Mouse (Mus musculus): ENCODE measurements around the gene Cenpx.
"Not testable (repeated sequence)": the region's sequence is repeated elsewhere in the genome, so short reads cannot be mapped to it uniquely, and the experiment has no call there.

The Cenpx gene

DNA sequence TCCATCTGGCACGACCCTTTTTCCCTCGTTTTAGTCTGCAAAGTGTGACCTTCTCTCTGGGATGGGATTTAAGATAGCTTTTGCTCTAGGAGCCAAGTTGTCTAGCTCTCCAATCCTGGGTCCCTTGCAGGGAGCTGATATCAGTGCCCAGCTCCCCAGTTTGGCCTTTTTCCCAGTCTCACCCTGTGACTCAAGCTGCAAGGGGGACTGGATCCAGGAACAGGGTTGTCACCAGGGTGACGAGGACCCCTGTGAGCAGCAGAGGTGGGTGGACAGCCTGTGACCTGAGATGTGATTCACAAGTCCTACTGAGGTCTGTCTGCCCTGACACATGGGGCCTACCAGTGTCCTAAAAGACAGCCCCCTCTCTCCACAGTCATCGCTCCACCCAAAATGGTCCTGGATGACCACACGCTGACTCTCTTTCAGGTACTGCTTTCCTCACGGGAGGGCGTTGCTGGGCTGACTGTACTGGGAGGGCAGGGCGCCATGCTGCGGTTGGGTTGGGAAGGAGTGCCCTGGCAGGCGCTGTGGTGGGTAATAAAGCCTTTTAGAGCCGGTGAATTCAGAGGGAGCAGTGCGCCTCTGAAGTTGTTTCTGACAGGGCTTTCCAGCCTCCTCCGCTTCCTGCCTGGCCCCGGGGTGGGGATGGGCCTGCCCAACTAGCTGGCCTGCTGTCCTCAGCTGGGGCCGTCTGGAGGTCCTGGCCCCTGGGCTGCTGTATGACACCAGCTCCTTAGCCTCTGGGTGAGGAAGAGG lies 9.7 kb downstream of the Cenpx start:
- DNase-seq (ENCODE audit: low read depth, low spot score): no peak

DNA sequence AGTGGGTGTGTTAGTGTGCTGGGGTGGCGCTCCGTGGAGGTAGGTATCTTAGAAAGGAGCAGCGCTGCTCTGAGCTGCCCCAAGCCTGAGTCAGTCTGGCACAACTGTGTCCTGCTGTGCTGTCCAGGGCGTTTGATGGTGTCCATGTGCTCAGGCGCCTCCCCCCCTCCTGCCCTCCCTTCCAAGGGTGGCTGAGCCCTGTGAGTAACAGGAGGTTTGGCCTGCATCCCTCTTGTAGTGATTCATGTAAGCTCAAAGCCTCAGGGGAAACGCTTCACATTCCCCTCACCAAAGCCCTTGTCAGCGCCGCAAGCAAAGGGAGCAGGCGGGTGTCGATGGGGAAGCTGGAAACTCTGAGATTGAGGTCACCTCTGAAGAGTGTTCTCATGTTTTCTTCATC lies 15.8 kb downstream of the Cenpx start:
- DNase-seq (ENCODE audit: low read depth, low spot score): no peak

DNA sequence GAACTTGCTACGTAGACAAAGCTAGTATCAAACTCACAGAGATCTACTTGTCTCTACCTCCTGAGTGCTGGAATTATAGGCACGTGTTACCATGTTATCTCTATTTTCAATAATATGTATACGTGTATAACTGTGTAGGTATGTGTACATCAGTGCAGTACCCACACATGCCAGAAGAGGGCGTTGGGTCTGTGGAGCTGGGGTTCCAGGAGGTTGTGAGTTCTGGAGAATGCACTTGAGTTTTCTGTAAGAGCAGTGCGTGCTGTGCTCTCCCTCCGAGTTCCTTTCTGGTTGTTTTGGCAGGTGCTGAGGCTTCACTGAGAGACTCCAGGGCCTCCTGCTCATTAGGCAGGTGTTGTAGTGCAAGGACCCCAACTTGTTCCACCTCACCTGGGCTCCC lies 17.0 kb downstream of the Cenpx start:
- DNase-seq (ENCODE audit: low read depth, low spot score): no peak

DNA sequence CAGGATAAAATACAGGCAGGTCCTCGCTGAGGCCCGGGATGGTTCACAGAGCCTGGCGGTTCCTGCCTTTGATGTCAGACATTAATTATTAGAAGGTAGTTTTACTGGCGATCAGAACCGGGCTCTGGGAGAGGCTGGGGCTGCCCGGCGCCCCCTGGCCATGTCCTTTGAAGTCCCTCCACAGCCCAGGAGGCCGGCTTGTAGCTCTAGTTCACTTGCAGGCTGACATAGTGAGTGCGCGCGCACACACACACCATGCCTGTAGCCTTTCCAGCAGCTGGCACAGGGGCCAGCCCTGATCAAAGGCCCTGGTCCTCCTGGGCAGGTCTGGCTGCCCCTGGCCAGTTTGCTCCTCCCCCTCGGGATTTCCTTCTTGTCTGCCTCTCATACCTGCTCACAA lies 17.9 kb downstream of the Cenpx start:
- peak; percentile 77 for DNase-seq (ENCODE audit: low read depth, low spot score)

DNA sequence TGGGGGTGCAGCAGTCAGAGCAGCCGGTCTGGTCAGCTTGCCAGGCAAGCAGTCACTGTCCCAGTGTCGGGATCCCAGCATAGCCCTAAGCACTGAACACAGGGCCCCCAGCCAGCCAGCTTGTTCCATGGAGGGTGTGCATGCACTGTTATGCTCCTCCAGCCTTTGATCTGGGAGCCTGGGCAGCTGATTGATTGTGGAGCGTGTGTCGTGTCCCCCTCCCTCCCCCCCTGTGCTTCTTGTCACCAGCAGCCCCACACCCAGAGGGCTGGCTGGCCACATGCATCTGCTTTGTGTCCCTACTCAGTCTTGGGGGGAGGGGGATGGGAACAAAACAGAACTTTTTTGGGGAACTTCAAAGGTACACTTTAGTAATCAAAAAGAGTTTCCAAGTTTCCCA lies 18.4 kb downstream of the Cenpx start:
- peak; percentile 77 for DNase-seq (ENCODE audit: low read depth, low spot score)

DNA sequence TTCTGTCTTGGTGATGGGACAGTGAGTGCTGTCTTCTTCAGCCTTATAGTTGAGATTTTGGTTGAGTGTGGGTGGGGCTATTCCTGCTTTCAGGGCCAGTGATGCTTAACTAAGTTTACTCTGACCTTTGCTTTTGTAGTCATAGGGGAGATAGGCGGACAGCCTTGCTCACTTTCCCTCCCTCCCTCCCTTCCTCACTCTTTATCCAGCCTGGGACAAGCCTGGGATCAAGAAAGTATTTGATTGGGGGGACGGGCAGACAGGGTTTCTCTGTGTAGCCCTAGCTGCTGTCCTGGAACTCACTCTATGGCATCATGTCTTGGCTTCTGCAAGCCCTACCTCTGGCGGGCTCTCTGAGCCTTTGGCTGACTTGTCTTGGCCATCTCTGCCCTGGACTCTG lies 20.1 kb downstream of the Cenpx start:
- no peak for DNase-seq (ENCODE audit: low read depth, low spot score)

DNA sequence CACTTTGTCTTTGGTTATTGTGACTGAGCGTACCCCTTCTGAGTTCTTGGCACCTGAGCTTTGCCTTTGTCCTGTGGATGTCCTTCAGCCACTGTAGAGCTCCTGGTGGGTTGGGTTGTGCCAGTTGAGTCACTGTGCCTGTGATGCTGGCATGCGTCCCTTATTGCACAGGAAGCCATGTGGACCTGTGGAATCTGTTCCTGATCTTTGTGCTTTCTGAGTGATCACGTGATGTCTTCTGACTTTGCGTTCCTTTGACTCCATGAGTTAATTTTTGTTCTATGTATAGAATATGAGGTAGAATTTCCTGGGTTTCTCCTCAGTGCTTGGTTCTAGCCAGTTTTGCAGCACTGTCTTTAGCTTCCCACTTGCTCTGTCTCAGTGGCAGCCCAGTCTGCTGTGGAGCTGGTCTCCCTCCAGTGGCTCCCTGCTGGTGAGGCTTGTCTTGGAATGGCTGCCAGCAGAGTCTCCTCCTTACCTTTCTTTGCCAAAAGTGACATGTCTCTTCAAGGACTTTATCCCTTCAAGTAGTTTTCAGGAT lies 21.0 kb downstream of the Cenpx start:
- DNase-seq (ENCODE audit: low read depth, low spot score): no peak

DNA sequence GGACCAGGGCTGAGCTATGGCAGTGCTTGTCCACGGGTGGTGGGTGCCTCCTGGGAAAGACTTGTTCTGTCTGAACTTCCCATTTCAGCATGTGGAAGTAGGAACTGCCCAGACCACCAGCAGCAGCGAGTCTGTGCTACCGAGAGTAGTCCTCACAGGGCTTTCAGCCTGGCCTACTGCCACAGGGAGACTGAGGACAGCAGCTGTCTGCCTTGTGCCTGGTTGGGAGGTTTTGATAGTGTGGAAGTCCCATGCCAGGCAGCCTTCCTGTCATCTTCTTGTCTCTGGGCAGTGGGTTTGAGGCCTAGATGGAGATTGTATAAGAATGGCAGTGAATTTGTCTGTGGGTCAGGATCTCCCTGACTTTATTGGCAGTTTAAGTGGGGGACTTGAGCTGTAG lies 24.2 kb downstream of the Cenpx start:
- DNase-seq (ENCODE audit: low read depth, low spot score): no peak

DNA sequence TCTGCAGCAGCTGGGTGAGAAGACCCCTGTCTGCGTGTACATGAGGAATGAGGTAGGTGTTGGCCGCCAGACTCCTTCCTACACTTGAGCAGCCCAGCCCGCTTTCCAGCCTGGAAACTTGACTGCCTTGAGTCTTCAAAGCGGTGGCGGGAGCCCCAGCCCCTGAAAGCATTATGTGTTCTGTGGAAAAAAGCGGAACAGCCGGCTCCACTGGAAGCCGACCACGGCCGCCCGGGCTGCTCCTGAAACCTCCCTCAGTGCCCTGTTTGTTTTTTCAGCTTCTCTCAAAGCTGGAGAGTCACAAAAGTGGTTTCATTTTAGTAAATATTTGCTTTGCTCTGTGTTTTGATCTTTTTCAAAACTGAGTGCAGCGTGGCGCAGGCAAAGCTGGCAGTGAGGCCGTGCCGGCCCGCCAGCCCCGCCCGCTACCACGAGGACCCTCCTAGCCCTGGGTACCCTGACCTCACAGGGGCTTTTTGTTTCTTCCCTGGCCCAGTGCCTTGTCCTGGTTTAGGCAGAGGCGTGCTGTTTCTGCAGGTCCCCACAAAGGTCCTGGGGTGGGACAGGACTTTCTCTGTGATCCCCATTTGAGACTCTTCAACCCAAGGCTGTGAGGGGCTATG lies 26.8 kb downstream of the Cenpx start:
- no peak for DNase-seq (ENCODE audit: low read depth, low spot score)

DNA sequence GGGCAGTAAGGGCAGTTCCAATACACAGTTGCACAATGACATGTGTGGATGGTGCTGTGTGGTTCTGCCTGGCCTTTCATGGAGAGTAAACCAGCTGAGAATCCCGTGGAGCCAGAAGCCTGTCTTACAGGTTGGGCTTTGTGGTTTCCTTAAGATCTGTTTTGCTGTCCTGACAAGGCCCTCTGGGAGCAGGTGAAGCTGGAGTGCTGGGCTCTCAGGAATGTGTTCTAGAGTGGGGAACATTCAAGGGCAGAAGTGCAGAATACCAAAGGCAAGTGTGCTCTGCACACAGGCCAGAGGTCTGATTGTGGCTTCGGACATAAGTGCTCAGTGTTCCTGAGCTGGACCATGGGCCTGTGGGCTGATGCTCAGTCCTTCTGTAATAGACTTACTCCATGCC lies 28.9 kb downstream of the Cenpx start:
- DNase-seq (ENCODE audit: low read depth, low spot score): no peak

DNA sequence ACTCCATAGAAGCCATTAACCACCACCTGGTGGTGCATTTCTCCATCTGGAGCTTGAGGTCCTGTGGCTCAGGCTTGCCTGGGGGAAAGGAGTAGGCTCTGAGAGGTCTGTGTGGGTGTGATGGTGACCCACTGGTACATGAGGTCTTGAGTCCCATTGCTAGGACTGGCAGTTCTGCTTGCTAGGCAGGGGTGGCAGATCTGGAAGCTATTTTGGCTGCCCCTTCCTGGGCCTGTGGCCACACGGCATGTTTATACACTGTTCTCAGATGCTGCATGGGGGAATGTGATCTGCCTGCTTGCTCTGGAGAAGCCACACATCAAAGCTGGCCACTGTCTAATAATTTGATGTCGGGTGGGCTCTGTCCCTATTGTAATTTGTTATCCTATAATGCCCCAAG lies 29.5 kb downstream of the Cenpx start:
- DNase-seq (ENCODE audit: low read depth, low spot score): no peak

DNA sequence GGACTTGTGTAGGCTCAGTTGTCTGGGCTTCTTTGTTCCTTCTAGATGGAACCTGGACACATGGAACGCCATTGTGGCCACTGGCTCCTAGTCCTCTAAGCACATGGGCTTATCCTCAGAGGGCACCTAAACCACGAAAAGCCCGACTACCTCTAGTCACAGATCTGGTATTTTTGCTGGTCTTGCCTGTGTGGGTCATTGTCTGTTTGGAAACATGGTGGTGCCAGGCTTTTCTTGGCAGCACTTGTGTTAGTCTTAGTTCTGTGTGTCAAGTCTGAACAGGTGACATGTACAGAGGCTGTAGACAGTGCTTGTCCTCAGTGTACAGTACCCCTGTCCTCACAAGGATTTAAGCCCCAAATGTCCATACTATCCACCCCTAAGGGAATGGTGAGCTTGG lies 30.0 kb downstream of the Cenpx start:
- DNase-seq (ENCODE audit: low read depth, low spot score): no peak

DNA sequence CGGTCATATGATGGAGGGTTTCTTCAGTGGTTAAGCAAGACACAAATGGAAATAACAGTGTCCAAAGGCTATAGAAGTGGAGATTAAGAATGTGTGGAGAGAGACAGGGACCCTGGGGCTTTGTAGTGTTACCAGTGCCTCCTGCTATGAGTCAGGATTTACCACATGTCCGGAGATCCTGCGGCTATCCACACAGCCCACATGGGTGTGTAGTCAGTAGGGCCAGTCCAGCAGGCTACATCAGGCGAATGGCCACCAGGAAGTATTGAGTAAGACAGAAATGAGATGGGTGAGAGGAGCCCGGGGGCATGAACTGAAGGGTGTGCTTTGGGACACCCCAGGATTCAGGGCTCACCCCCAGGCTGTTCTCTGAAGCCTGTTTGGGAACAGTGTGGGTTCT lies 30.9 kb downstream of the Cenpx start:
- no peak for DNase-seq (ENCODE audit: low read depth, low spot score)

DNA sequence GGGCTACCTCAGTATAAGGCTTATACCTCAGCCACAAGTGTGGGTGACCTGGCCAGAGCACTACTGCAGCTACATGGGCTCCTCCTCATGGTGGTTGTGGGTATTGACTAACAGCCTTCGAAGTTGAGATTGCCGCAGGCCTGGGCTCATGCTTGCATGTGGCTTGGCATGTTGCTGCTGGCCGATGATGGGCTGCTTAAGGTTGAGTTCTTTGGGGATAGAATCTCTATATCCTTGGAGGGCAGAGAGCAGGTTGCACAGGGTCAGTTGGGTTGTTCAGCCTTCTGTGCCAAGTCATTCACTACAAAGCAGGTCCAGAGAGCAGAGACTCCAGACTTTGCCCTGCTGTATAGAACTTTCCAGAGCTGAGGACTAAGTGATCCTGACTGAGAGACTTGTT lies 33.6 kb downstream of the Cenpx start:
- no peak for DNase-seq (ENCODE audit: low read depth, low spot score)

DNA sequence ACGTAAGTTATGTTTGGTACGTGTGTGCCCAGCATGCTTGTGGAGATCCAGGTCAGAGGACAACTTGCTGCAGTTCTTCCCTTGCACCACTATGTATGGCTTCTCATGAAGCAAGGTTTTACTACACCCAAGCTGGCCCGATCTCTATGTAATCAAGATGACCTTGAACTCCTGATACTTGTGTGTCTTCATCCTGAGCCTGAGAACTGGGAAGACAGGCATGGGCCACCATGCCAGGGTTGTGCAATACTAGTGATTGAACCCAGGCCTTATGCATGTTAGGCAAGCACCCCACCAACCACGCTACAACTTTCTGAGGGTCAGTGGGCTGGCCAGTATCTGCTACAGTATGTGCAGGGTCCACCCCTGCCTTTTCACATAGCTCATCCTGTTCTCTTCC lies 36.6 kb downstream of the Cenpx start:
- no peak for DNase-seq (ENCODE audit: low read depth, low spot score)

DNA sequence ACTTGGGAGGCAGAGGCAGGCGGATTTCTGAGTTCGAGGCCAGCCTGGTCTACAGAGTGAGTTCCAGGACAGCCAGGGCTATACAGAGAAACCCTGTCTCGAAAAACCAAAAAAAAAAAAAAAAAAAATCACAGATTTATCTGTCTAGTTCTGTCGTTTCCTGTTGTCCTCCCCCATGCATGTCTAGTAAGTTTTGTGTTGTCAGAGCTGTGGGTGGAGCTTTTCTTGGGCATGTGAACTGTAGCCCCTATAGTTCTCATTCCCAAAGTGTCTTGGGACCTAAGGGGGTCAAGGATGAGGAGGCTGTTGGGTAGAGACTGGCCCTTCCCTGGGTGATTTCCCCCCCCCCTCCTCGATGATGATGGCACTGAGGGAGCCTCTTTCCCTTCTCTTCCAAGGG lies 37.7 kb downstream of the Cenpx start:
- DNase-seq (ENCODE audit: low read depth, low spot score): not testable (repeated sequence)

DNA sequence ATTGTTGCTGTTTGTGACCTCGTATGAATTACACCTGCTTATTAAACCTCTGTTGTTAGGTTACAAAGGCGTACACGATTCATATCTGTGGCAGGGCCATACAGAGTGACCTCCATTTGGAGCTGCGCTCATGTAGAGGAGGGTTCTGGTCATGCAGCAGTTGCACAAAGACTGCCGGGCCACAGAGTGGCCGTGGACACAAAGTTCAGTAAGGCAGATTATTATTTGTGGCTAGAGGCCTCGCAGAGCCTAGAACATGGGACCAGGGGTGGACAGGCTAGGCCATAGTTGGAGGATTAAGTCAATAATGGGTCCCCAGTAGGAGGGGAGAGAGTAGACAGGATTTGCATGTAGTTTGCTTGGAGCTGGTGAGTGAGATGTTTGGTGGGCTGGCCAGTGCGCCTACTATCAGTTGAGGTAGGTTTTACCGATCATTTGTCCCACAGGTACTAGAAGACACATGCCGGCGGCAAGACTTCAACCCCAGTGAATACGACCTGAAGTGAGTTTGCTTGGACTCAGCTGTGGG lies 39.9 kb downstream of the Cenpx start:
- DNase-seq (ENCODE audit: low read depth, low spot score): no peak

DNA sequence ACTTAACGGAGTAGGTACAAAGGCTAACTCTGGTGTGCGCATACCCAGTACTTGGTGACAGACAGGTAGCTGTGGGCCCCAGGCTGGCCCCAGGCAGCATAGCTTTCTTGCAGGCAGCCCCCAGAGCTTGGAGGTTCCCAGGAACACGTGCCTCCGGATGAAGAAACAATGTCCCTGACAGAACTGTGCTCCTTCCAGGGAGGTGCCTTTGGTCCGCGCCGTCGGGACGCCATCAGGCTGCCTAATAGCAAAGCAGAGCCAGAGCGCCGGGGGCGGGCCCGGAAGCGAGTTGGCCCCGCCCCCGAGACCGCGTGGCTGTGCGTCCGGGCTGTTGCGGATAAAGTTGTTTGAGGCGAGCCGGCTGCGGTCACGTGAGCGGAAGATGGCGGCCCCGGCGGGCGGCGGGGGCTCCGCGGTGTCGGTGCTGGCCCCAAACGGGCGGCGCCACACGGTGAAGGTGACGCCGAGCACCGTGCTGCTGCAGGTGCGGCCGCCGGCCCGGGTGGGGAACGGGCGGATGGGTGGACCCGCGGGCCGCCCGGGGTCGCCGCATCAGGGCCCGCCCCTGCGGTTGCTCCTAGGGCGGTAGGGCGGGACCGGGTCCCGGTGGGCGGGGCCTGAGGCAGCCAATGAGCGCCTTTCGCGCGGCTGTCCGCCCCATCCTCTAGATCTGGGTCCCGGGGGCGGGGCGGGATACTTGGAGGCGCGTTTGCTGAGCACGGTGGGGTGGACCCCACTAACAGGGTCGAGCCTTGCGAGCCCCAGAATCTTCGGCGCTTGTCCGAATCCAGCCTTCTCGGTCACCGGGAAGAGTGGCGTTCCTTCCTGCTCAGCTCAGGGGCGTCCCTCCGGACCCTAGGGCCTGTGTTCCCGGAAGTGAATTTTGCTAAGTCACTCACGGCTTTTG lies 40.6 kb downstream of the Cenpx start, which contains the start of gene Aspscr1:
Gene Aspscr1, plus strand, starts transcription at position 287 of the 907 bp plus-strand sequence.
- peak; percentile 94 for DNase-seq (ENCODE audit: low read depth, low spot score)

DNA sequence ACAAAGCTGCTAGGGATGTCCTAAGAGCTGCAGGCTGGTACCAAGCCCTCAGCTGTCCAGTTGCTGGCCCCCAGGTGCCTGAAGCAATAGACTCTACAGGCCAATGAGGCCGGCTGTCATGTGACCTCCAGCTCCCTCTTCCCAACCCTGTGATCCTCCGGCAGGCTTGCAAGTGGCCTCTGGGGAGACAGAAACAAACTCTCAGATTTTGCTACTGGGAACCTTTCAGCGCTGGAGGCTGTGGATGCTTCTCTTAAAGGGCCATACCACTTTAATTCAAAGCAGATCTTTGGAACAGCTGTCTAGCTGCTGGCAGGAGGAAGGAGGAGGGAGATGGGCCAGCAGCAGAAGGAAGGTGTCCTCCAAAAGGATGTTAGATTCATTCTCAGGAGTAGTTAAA lies 46.9 kb downstream of the Cenpx start:
- DNase-seq (ENCODE audit: low read depth, low spot score): no peak

DNA sequence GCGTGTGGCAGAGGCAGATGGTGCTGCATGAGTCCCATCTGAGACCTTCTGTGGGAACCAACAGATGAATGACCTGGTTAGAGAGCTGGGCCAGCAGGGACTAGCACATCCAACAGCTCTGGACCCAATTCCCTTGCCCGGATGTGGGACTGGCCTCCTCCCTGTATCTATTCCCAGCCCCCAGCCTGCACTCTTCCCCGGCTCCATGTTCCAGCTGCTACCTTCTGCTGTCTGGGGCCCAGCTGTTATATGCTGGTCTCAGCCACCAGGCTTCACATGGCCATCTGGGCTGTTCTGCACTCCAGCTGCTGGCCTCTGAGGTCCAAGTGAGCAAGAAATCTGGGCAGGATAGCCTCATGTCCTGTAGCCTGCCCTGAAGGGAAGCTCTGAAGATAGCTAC lies 48.1 kb downstream of the Cenpx start:
- DNase-seq (ENCODE audit: low read depth, low spot score): no peak

DNA sequence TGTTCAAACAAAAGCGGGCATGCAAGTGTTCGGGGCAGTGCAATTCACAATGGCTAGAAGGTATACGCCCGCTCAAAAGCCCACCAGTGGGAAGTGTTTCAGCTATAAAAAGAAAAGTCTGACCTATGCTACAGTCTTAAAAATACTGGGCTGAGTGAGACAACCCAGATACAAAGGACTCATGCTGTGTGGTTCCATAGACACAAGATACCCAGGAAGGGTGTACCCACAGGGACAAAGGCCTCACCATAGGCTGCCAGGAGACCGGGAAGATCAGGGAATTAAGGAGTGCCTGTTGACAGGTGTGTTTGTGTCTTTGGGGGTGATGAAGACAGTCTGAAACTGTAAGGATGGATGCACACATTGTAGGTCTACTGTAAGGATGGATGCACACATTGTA lies 49.8 kb downstream of the Cenpx start:
- no peak for DNase-seq (ENCODE audit: low read depth, low spot score)

DNA sequence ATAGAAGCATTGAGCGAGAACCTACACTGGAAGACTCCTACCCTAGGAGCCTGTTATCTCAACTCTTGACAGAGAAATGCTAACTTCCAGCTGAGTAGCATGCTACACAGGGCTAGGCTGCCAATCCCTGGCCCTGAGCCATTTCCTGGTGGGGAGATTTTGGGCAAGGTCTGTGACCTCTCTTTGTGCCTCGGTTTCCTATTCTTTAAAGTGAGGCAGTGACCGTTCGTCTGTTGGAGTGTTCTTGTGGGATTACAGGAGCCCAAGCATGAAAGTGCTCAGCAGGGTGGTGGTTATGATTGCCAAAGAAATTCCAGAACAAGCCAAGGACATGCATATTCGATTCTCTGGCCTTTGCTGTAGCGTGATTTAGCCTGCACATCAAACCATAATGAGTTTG lies 50.8 kb downstream of the Cenpx start:
- no peak for DNase-seq (ENCODE audit: low read depth, low spot score)
